In genomic region chr7:4427161-4427912, GRCm38 (mm10) we compare ENCODE assay signal across 9 mouse cellular contexts. TPM values are rescaled to one million over a fixed set of nuclear protein-coding genes. Genes with fewer than 3 reads are reported as not detected.
A peak's percentile ranks its signal among the peaks of the same experiment; 100 is the strongest.
DNase-seq lines count a peak whose midpoint lies in the region; ATAC-seq and TF ChIP-seq lines count a peak whose summit lies in the region.
"Had no signal": no experiment of that assay in that cellular context is flagged by ENCODE, and none has a peak within 500 bp of the region (broad histone marks: within the 10 kb centered on the region; RNA-seq: fewer than 3 reads in every experiment).

No protein-coding gene starts in this region.

- no peak overlapping the region for H3K4me2 ChIP-seq in forebrain, embryonic 14.5 days (ENCODE audit: low read length)
- H3K4me2 ChIP-seq in liver, embryonic 15.5 days, result no peak overlapping the region
- H3K4me2 ChIP-seq in neural tube, embryonic 14.5 days (ENCODE audit: low read depth, low read length), result no peak overlapping the region

- peaks cover 56% of the 10 kb centered on the region for H3K36me3 ChIP-seq in forebrain, embryonic 14.5 days (ENCODE audit: control insufficient read depth, insufficient read depth, low read length)
- H3K36me3 ChIP-seq in liver, embryonic 15.5 days (replicated peaks), result peaks cover 40% of the 10 kb centered on the region
- H3K36me3 ChIP-seq in neural tube, embryonic 14.5 days (ENCODE audit: control insufficient read depth, insufficient read depth, low read length), result peaks cover 22% of the 10 kb centered on the region
- no peaks in the 10 kb centered on the region for H3K36me3 ChIP-seq in testis, adult 2 months (ENCODE audit: control insufficient read depth, insufficient read depth, low read length)

- peak; percentile 62; the same call in 1 of the 2 replicates for TF ChIP-seq CTCF in testis, adult 2 months (IDR thresholded peaks at IDR 0.05; ENCODE audit: control insufficient read depth, insufficient read depth, insufficient replicate concordance, low read depth, low read length)

- H3K4me1 ChIP-seq in forebrain, embryonic 14.5 days (ENCODE audit: control insufficient read depth, insufficient read depth, low read length), result no peaks in the 10 kb centered on the region
- H3K4me1 ChIP-seq in liver, embryonic 15.5 days (replicated peaks), result no peaks in the 10 kb centered on the region
- no peaks in the 10 kb centered on the region for H3K4me1 ChIP-seq in neural tube, embryonic 14.5 days (ENCODE audit: control insufficient read depth, insufficient read depth, low read length)
- H3K4me1 ChIP-seq in testis, adult 2 months (ENCODE audit: control insufficient read depth, insufficient read depth, low read length), result no peaks in the 10 kb centered on the region

- intact Hi-C loops in heart, postnatal 10 days (cut with DNase I), result loop anchor here (1.0 to 5.0 kb wide), 4 partner anchors 130 to 820 kb away; no protein-coding TSS in a partner anchor

- no peak overlapping the region for H3K4me3 ChIP-seq in forebrain, embryonic 14.5 days (ENCODE audit: low read depth, low read length)
- H3K4me3 ChIP-seq in liver, embryonic 15.5 days (replicated peaks), result no peak overlapping the region
- H3K4me3 ChIP-seq in neural tube, embryonic 14.5 days (ENCODE audit: low read depth, low read length), result no peak overlapping the region
- no peak overlapping the region for H3K4me3 ChIP-seq in testis, adult 2 months (ENCODE audit: control insufficient read depth, low read depth, low read length)
- H3K4me3 ChIP-seq: myocyte had no signal

- peak; percentile 97 for DNase-seq in ES-CJ7 (ENCODE audit: low read depth, low spot score)
- DNase-seq in cerebellum, adult 11 months, result peak; percentile 80
- DNase-seq in forebrain, embryonic 14.5 days (ENCODE audit: low spot score), result peak; percentile 98
- DNase-seq in heart, postnatal 10 days, result peak; percentile 90 to 93
- peak; percentile 89 to 93 for DNase-seq in kidney, postnatal 4 days

- H3K9ac ChIP-seq in forebrain, embryonic 14.5 days (ENCODE audit: low read length), result no peak overlapping the region
- H3K9ac ChIP-seq in liver, embryonic 15.5 days, result no peak overlapping the region
- no peak overlapping the region for H3K9ac ChIP-seq in neural tube, embryonic 14.5 days (replicated peaks; ENCODE audit: low read depth, low read length)

- H3K9me3 ChIP-seq in forebrain, embryonic 14.5 days (replicated peaks; ENCODE audit: control insufficient read depth, low read length), result peaks cover 5% of the 10 kb centered on the region; the same call in 1 of the 2 replicates
- H3K9me3 ChIP-seq in liver, embryonic 15.5 days (replicated peaks), result no peaks in the 10 kb centered on the region
- H3K9me3 ChIP-seq in neural tube, embryonic 14.5 days (ENCODE audit: control insufficient read depth, low read length), result no peaks in the 10 kb centered on the region

- no peak overlapping the region for H3K27ac ChIP-seq in forebrain, embryonic 14.5 days (ENCODE audit: low read depth, low read length)
- H3K27ac ChIP-seq in liver, embryonic 15.5 days (replicated peaks), result no peak overlapping the region
- H3K27ac ChIP-seq in neural tube, embryonic 14.5 days (ENCODE audit: low read depth, low read length), result no peak overlapping the region
- H3K27ac ChIP-seq in testis, adult 2 months (ENCODE audit: control insufficient read depth, insufficient read depth, low read depth, low read length), result no peak overlapping the region

- H3K27me3 ChIP-seq in forebrain, embryonic 14.5 days (replicated peaks; ENCODE audit: control insufficient read depth, insufficient read depth, low read length), result no peaks in the 10 kb centered on the region
- no peaks in the 10 kb centered on the region for H3K27me3 ChIP-seq in liver, embryonic 15.5 days
- no peaks in the 10 kb centered on the region for H3K27me3 ChIP-seq in neural tube, embryonic 14.5 days (ENCODE audit: control insufficient read depth, insufficient read depth, low read length)
- no peaks in the 10 kb centered on the region for H3K27me3 ChIP-seq in testis, adult 2 months (ENCODE audit: control insufficient read depth, insufficient read depth, low read length)

- no peak for TF ChIP-seq POLR2A in testis, adult 2 months (IDR thresholded peaks at IDR 0.05; ENCODE audit: control insufficient read depth, low read depth, low read length)

- WGBS in forebrain, embryonic 14.5 days, result 74% methylated on average over 7 of the region's 7 CpGs
- 49% methylated on average over 7 of the region's 7 CpGs for WGBS in liver, embryonic 15.5 days (ENCODE audit: insufficient replicate concordance)
- 76% methylated on average over 7 of the region's 7 CpGs for WGBS in neural tube, embryonic 14.5 days

- peak; percentile 95 for ATAC-seq in forebrain, embryonic 14.5 days
- ATAC-seq in liver, embryonic 15.5 days (ENCODE audit: insufficient read depth), result peak; percentile 87
- peak; percentile 95 for ATAC-seq in neural tube, embryonic 14.5 days (ENCODE audit: low read depth)

RNA-seq across cellular contexts. Expression of gene Rdh13, which starts 18.1 kb away (rescaled TPM):
- 30.1 and 37.9 TPM in 2 replicates for polyA plus RNA-seq in forebrain, embryonic 14.5 days (2014; fragmentation: Nextera tagmentation; extraction: Ambion mirVana)
- 10 to 100 TPM; 32.8 to 34.1 TPM for total RNA-seq in heart, postnatal 10 days (2021)
- polyA plus RNA-seq in liver, embryonic 15.5 days (2015; fragmentation: Nextera tagmentation; extraction: Ambion mirVana), result 4.5 and 4.6 TPM in 2 replicates
- polyA plus RNA-seq in neural tube, embryonic 14.5 days (2014; fragmentation: Nextera tagmentation; extraction: Ambion mirVana), result 43.7 and 44.6 TPM in 2 replicates
- polyA plus RNA-seq in testis, adult 2 months (2012; rRNA removed), result 2.5 and 4.0 TPM in 2 replicates

RNA-seq across cellular contexts. Expression of gene Gp6, which starts 29.8 kb away (rescaled TPM):
- not detected in 2 replicates for polyA plus RNA-seq in forebrain, embryonic 14.5 days (2014; fragmentation: Nextera tagmentation; extraction: Ambion mirVana)
- under 1 TPM in 1 of 2 experiments, not detected in 1; 0.22 TPM for total RNA-seq in heart, postnatal 10 days (2021)
- polyA plus RNA-seq in liver, embryonic 15.5 days (2015; fragmentation: Nextera tagmentation; extraction: Ambion mirVana), result 3.0 and 3.2 TPM in 2 replicates
- not detected in 2 replicates for polyA plus RNA-seq in neural tube, embryonic 14.5 days (2014; fragmentation: Nextera tagmentation; extraction: Ambion mirVana)
- polyA plus RNA-seq in testis, adult 2 months (2012; rRNA removed), result 0.13 and 0.17 TPM in 2 replicates
- polyA plus RNA-seq: myocyte had no signal

RNA-seq across cellular contexts. Expression of gene Eps8l1, which starts 33.1 kb away (rescaled TPM):
- 2.9 and 5.6 TPM in 2 replicates for polyA plus RNA-seq in forebrain, embryonic 14.5 days (2014; fragmentation: Nextera tagmentation; extraction: Ambion mirVana)
- total RNA-seq in heart, postnatal 10 days (2021), result 1 to 10 TPM; 3.2 to 3.5 TPM
- 1.4 and 1.8 TPM in 2 replicates for polyA plus RNA-seq in liver, embryonic 15.5 days (2015; fragmentation: Nextera tagmentation; extraction: Ambion mirVana)
- polyA plus RNA-seq in neural tube, embryonic 14.5 days (2014; fragmentation: Nextera tagmentation; extraction: Ambion mirVana), result 5.9 and 6.9 TPM in 2 replicates
- polyA plus RNA-seq in testis, adult 2 months (2012; rRNA removed), result 0.10 and 1.3 TPM in 2 replicates
